Mouse (Mus musculus) cerebellum, postnatal 25 days (tissue): ENCODE measurements around the gene Tial1.
A peak's percentile ranks its signal among the peaks of the same experiment; 100 is the strongest.

Experiments
- DNase-seq, 2 experiments: peaks; one replicate each; pipeline ENCODE4 v3.0.0; 2021; ENCODE audit warnings: mixed read lengths in 2 of 2

The Tial1 gene

GRCm38 (mm10) chr7:128461285-128462215, at the start of gene Tial1:
Gene Tial1, minus strand, starts transcription at chr7:128461717.
- DNase-seq = peak; percentile 98

GRCm38 (mm10) chr7:128504091-128504490, 42.6 kb upstream of the Tial1 start:
- no peak for DNase-seq

DNA sequence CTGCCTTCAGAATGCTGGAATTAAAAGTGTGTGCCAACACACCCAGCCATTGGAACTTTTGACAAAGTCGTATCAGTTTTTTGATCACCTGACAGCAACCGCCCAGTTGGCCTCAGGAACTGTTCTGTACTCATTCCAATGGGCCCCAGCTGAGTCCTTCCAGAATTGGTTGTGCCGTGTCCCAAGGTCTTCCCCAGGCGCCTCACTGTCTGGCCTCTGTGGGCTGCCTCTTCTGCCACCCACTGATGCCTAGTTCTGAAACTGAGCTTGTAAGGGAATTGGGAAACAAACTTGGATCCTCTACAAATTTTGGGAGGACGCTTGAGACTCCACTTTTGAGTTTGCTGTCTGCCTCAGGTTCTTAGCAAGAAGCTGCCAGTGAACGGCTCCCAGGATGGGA, 38.3 kb upstream of the Tial1 start:
- DNase-seq = no peak

- DNase-seq = no peak
Observed at GRCm38 (mm10) chr7:128494546-128494945, 33.0 kb upstream of the Tial1 start.

GRCm38 (mm10) chr7:128488986-128489385, 27.5 kb upstream of the Tial1 start:
- no peak for DNase-seq

GRCm38 (mm10) chr7:128474322-128474721, 12.8 kb upstream of the Tial1 start:
- peak; percentile 86 to 92 for DNase-seq

GRCm38 (mm10) chr7:128462406-128462805, 889 bp upstream of the Tial1 start:
- no peak for DNase-seq

GRCm38 (mm10) chr7:128460865-128461228, 670 bp downstream of the Tial1 start:
- DNase-seq = no peak

- DNase-seq = peak; percentile 49 to 66
Observed at GRCm38 (mm10) chr7:128460131-128460864, 1.2 kb downstream of the Tial1 start.

- DNase-seq = no peak
Observed at GRCm38 (mm10) chr7:128459791-128460130, 1.8 kb downstream of the Tial1 start.

DNA sequence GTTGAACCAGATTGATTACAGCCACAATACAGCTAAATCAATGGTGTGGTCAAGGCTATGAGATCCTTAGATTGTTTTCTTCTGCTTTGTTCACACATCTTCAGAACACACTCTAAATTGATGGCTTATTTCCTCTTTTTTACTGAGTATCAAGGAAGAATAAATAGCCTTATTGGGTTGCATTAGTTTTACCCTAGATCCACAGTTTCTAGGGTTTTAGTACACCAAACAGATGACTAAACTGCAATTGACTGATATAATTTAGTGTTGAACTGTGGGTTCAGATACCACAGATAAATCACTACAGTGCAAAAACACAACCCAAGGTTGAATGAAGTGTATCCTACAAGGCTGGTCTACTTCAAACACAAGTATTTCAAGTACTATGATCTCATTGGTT, 3.5 kb downstream of the Tial1 start:
- no peak for DNase-seq

GRCm38 (mm10) chr7:128452731-128453130, 8.8 kb downstream of the Tial1 start:
- DNase-seq = no peak

DNA sequence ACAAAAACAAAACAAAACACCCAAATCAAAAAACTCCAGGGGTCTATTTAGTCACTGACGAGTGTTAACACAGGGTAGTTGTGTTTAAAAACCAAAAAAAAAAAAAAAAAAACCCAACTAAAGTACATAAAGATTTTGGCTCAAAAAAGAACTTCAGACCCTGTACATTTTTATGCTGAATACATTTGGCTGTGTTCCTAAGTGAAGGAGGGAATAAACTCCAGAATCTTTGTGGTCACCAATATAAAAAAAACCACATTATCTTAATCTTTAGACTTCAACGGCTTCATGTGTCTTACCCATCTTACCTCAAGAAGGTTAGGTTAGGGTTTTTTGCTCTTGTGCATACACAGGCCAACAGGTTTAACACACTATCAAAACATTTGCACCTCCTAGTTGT, 20.9 kb downstream of the Tial1 start:
- no peak for DNase-seq

DNA sequence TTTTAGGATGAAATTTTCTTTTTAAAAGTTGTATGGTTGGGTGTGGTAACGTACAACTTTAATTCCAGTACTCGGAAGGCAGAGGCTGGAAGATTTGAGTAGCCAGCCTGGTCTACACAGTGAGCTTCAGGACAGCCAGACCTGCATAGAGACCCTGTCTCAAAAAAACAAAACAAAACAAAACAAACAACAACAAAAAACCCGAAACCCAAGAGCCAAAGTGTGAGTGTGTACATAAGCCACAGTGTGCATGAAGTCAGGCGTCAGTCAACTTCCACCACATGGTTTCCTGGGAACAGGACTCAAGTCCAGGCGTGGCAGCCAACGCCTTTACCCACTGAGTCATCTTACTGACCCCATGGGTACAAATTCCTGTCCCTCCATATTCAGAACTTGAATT, 22.3 kb downstream of the Tial1 start:
- no peak for DNase-seq

GRCm38 (mm10) chr7:128438131-128438530, 23.4 kb downstream of the Tial1 start:
- DNase-seq = no peak

GRCm38 (mm10) chr7:128433213-128433612, 28.3 kb downstream of the Tial1 start:
- DNase-seq = peak in 1 of 2 experiments; percentile 18

DNA sequence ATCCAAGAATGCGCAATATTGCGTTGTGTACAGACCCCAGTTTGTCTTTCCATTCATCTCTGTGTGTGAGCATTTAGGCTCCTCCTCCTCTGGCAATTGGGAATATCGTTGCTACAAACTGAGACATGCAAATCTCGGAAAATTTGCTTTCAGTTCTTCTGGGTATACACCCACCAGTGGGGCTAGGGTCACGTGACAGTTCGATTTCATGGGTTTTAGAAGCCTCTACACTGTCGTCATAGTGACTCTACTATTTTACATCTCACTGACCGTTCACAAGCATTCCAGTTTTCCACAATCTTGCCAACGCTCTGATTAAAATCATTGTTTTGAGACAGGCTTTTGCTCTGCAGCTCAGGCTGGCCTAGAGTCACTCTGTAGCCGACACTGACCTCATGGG, 28.9 kb downstream of the Tial1 start:
- no peak for DNase-seq

GRCm38 (mm10) chr7:128422491-128422890, 39.0 kb downstream of the Tial1 start:
- no peak for DNase-seq

DNA sequence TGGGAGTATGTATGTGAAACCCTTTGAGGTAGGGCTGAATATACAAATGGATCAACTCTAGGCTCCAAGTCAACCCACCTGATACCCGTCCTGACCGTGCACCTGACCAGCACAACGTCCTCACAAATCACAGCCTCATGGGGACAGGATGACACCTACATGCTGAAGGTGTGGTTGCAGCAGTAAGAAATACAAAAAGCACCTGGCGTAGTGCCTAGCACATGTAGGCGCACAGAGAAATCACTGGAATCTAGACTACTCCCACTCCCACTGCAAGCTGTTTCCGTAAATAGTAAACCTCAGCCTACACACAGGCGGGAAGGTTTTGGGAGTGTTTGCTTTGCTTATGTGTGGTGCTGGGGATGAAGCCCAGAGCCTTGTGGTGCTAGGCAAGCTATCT, 39.8 kb downstream of the Tial1 start:
- no peak for DNase-seq

DNA sequence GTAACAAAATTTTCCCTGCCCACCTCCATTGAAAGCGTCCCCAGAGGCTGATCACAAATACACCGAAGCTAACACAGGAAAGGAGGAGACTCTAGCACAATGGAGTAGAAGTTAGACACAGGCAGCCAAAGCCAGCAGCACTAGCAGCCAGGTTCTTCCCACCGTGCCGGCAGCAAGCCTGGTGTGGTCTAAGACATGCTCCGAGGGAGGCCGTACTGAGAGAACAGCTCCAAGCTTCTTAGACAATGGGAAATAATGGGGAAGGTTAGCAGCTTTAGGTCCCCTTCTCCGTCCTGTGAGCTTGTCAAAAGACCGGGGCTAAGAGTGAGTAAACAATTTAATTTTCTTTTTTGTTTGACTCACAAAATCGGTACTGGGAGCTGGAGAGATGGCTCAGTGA, 41.8 kb downstream of the Tial1 start:
- no peak for DNase-seq

DNA sequence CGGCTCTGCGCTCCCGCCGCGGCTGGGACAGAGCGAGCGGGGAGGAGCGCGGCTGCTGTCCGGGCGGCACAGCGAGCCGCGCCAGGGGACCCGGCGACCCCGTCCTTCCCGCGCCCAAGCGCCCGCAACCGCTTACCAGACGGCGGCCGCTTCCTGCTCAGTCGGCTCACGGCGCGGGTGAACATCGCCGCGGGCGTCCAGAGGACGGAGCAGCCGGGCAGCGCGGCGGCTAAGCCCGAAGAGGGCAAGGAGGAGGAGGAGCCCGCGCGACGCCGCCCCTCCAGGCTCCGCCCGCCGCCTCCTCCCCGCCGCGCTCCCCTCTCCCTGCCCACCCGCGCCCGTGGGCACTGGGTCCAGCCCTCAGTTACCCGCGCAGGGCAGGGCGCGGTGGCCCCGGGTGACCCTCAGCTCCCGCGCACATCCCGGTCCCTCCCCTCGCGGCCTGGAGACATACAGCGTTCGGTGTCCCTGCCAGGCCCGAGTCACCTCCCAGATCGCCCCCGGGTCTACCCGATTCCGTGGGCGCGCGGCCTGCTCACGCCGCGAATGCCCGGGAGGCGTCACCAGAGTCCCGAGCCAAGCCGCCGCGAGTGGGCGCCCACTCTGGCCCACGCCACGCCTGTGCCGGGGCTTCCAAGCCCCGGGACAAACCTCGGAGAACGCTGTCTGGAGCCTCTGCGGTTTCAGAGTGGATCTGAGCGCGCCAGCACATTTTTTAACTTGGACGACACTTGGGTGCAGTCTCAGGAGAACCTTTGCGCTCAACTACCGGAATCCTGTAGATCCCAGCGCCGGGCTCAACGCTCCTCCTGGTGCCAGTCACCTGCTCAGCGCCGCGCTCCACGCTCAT, 43.4 kb downstream of the Tial1 start, which contains the start of gene Rgs10:
TSS of gene Rgs10 (minus strand) at position 829 of the 850 bp plus-strand sequence.
- DNase-seq = peak; percentile 66 to 75

DNA sequence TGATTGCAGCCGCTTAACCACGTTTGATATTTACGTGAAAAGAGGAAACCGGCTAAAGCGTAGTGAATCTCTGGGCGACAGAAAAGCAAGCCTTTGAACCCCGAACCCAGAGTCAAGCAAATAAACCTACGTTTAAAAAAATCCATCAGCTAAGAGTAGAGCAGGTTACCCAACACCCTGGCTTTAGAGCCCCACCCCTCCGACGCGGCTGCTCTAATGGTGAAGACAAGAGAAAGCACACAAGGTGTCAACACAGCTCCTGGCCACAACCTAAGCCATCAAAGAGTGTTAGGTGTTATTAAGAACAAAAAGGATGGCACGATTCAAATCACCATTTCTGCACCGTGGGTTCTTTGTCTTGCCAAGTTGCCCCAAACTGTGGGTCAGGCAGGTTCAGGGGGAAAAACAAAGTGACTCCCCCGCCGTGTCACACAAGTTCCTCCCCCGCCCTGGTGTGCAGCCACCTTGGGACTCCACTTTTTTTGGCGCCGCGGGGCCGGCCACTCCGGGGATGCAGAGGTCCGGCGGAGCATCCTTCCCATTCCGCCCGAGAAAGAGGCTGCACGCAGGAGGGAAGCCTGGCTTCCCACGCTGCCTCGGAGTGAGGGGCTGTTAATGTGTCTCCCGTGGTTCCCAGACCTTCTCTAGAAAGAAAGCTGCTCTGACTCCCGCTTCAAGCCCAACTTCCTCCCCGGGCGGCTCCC, 44.1 kb downstream of the Tial1 start:
- no peak for DNase-seq
